Mouse (Mus musculus): ENCODE results near the gene St8sia1.

The St8sia1 gene

DNA sequence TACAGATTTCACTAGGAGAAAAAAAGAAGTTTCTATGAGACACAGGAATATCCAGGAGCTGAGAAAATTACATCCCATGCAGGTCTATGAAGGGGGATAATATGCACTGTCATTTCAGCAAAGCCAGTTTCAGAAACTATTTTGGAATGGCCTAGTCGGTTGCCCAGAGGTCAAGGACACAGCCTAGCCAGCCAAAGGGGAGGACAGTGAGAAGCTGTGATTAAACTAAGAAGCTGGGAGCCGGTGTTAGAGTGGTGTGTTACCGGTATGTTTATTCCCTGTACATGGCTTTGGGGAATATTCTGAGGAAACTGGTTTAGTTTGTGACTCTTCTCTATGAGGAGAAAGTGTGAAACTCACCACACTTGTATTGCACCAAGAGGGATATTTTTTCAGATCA, 68.9 kb downstream of the St8sia1 start:
- no peak for DNase-seq

DNA sequence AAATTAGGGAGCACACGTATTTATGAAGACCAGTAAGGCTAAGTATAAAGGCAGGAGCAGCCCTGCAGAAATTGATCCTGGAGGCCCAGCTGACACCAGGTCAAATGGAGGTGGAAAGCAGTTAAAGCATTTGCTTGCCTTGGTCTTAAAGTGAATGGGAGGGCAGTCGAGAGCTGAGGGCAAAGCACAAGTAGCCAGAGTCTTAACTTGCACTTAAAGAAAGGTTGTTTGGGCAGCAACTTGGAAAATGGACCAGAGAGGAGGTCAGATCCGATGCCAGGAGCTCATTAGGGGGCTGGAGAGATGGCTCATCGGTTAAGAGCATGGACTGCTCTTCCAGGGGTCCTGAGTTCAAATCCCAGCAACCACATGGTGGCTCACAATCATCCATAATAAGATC, 70.5 kb downstream of the St8sia1 start:
- no peak for DNase-seq

DNA sequence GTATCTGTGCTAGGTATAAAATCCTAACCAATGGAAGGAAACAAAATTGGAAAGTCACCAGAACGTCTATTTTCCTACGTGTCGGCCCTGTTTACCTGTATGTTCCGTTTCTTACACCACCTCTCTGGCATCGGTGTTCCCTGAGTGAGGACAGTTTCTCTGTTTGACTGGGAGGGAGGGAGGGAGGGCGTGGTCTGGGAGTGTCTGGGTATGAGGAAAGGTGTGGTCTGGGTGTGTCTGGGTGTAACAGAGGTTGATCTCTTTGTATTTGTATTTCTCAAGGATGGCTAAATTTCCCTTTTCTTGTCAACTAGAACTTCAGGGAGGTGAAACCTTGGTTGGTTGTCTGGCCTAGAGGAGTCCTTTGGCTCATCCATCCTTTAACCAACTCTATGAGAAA, 73.9 kb downstream of the St8sia1 start:
- DNase-seq: no peak

DNA sequence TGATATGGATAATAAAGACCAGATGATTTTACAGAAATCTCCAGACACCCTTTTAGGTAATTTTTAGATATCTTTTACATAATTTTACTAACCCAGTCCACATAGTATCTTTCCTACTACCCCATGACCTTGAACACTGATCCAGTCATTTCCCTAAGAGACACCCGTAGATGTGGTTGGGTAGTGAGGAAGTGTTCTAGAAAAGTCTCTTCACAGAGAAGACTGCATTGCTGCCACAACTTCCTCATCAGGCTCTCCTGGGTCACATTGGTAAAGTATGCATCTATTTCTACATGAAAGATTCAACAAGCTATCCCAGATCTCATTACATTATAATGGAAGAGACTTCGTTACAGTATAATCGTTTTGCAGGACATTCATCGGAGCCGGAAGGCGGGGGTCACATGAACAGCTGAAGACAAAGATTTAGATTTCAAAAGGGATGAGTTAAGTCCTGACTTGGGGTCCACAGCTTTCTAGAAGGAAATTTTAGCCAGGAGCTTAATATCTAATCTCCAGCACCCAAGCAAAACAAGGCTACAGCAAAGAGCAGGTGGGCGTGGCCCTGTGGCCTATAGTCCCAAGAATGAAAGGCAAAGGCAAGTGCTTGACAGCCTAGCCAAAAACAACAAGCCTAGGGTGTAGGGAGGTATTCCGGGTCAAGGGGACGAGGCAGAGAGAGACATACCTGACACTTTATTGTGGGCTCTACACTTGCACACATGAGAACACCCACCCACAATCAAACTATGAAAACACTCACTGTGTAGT, 75.1 kb downstream of the St8sia1 start:
- no peak for DNase-seq

DNA sequence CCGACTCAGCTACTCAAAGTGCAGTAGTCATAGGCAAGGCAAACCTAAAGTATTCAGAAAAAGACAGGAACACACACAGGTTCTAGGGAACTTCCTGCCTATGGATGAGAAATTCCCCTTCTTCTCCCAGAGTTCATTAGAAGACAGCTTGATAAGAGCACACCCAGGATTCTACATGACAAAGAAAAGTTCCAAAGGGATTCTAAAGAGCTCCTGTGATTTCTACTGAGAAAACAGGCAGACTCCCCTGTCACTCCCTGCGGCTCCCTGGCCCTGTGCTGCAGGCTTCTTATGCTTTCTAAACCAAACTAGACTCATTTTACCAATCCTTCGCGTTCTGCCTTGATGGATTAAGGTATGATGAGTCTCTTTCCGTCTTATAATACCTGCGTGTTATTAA, 75.9 kb downstream of the St8sia1 start:
- no peak for DNase-seq

DNA sequence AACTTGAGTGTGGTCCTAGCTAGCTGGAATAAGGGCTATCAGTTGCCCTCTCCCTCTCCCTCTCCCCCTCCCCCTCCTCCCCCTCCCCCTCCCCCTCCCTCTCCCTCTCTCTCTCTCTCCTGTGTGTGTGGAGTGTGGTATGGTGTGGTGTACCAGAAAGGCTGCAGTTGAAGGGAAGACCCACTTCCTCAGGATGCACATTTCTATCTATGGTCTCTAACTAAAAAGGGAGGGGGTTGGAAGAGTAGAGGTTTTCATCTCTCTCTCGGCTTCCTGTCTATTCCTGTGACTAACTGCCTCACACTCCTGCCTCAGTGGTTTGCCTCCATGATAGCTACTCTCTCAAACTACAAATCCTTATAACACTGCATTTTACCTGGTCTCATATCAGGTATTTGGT, 76.9 kb downstream of the St8sia1 start:
- no peak for DNase-seq

DNA sequence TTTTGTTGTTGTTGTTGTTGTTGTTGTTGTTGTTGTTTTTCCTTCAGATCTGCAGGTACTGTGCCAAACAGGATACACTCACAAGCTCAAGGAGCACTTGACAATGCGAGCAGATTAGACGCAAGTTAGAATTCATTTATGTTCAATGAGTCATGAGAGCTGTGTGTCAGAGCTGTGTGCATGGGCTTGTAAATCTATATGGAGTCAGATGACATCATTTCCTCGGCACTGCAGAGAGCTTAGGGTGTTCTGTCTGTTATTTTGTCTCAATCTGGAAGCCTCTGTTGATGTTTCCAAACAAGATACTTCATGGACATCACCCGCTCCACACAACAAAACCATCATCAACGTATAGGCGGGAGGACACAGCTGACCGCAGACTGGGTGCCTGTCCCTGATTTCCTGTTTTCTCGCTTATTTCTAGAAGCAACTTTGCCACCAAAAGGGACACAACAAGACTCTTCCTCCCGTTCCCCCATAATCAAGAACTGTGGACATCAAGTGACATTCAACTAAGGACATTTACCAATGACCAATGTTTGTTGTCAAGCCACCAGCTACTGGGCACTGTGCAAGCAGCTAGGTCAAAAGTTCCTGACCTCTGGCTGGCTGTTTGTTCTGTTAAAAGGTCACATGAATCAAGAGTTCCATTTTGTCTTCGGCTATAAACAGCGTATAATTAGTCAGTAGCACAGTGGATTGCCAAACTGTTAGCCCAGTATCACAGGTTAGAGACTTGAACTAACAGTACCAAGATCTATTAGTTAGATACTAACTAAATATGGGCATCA, 78.7 kb downstream of the St8sia1 start:
- DNase-seq: no peak

DNA sequence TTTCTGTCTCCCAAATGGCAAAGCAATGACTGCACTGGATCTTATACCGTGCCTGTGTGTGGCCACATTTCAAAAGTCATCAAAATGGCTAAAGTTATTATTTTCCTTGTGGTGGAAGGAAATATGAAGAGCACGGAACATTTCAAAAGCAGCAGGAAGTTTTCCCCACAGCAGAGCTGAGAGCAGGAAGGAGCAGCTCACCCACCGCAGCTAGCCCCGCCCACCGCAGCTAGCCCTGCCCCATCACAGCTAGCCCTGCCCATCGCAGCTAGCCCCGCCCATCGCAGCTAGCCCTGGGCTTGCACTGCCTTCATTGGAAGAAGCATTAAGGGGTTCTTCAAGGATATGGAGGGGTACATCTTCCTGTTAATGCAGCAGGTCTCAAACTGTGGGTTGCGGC, 80.1 kb downstream of the St8sia1 start:
- no peak for DNase-seq

DNA sequence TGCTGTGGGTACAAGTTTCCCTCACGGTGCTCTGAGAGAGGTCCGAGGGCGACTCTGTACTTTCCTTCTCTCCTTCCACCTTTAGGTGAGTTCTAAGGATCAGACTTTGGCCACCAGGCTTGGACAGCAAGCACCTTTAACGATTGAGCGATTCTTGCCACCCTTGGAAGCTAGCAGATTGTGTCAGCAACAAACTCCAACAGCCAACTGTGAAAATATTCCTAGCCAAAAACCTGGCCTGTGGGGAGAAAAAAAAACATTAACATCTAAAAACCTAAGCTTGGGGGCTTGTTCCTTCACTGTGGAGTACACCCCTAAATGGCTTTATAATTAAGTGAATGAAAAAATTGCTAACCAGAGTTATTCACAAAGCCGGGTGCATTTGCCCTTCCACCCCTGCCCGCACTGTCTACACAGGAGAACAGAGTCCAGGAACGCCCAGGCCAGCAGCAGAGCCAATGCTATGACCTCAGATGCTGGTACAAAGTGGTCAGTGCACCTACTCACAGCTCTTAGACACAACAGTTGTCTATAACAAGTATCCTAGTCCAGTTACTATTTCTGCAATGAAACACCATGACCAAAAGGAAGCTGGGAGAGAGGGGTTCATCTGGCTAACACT, 83.3 kb downstream of the St8sia1 start:
- DNase-seq: peak; percentile 39

DNA sequence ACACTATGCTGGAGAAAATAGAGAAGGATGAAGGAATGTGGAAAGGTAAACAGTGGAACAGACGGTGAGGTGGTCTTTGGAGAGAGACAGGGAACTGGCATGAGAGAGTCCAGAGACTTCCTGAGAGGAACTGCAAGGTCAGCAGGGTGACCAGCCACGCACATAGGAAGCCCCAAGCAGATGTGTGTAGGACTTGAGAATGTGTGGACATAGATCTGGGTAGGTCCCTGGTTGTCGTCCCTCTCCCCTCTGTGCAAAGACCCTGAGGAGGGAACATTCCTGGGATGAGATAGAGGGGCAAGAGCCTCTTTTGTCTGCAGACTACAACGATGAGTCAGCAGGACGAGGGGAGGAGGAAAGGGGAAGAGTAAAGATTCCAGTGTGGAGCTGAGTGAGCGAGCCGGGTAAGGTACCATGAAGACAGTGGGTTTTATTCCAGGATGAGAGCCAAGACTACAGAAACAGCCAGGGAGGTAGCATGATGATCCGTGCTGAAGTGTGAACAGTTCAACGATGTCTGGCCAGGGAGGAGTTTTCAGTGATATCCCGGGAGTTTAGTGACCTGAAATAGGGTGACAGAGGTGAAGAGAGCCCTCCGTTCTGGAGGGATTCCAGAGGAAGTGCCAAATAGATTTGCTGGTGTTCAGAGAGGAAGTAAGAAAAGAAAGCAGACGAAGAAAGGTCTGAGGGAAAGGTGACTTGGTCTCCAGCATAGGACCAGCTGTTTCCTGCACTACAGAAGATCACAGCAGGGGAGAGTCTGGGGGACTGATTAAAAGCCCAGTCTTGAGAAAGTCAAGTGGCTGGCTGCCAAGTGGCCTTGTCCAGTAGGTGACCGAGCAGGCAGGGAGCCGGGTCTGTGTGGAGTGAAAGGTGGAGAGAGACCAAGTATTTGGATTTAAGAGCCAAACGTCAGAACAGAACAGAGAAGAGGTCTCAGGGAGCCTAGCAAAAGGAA, 85.2 kb downstream of the St8sia1 start:
- peak; percentile 56 for DNase-seq

DNA sequence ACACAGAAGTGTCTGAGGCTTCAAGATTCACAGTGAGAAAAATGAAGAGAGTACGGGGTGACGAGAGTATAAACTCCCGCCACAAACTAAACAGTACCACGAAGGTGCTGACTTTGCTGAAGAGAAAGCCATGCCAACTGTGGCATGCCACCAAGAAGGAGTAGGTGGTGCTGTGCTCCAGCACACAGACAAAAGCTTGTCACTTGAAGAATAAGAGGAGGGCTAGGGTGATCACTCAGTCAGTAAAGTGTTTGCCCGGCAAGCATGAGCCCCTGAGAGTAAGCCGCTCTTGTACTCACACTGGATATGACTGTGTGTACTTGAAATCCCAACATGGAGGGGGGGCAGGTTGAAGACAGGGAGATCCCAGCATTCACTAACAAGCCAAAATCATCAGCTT, 87.0 kb downstream of the St8sia1 start:
- DNase-seq: no peak

DNA sequence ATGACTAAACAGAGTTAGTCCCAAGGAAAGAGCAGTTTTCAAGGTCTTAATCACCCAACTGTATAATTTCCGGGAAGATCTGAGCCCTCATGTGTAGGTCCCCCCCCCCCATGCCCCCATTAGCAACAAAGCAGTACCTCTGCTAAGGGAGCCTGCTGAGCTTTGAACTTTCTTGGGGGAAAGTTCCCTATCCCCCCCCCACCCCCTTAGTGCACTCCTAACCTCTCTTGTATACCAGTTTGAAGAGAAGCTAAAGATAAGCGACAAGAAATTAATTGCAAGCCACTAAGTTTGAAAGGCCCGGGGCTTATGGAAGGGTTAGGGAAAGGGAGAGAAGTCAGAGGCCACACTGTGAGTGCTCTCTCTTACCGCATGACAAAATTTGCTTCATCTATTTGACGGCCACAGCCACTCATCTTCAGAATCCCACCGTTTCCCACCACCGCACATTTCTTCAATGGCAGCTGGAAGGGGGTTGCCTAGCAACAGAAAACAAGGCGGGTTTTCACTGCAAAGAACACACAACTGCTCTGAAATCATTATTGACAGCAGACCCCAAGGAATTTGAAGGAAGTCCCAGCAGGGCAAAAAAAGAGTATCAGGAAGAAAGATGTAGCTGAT, 87.9 kb downstream of the St8sia1 start:
- no peak for DNase-seq

DNA sequence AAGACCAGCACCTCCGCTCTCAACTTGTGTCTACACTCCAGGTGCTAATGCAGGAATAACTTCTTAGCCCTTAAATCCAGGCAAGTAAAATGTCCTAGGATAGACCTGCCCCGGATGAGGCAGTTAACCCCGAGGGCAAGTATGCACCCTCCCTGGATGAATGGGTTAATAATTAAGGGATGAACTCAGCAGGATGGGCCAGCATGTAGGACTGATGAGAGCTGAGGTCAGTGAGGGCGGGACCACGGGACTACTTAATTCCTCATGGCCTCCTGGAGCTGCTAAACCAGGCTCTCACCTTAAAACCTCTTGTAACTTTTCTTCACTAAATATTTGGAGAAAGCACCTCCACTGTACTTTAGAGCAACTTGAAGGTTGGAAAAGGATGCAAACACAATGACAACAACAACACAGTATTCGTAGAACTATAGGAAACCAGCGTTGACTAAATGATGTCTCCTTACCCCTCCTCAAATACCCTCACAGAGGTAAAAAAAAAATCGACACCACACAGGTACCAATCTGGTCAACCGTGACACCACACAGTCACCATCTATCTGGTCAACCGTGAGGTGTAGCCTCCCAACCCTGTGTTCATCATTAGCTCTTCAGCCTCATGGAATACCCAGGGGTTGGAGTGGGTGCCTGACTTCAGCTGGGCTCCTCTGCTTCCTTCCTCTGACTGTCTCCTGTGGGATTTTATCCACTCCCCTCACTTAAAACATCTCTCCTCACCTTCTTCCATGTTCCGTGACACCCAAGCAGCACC, 90.3 kb downstream of the St8sia1 start:
- no peak for DNase-seq

DNA sequence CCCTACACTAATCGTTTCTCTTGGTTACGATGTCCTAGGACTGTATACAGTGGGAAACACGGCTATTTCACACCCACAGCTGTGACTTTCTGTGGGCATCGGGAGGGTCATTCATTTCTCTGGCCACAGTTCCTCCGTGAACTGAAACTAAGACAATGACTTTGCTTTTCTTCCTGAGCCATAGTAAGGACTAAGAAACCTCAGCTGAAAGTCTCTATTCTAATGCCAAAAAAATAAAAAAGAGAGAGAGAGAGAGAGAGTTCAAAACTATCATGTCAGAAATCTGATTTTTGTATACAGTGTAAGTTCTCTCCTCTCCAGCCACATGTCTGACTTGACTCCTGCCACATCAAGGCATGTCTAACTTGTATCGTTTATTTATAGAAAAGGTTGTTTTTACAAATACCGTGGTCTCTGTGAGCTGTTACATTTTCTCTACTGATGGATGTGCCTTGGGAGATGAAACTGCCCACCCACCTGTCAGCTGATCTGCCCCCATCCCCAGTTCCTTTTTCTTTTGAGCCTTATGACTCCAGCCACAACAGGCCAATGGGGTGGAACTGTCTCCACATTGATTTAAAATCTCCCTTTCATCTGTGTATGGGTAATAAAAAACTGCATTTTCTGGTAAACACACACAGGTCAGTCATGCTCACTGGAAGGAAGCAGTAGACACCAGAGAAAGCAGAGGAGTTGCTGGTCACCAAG, 94.4 kb downstream of the St8sia1 start:
- DNase-seq: no peak

DNA sequence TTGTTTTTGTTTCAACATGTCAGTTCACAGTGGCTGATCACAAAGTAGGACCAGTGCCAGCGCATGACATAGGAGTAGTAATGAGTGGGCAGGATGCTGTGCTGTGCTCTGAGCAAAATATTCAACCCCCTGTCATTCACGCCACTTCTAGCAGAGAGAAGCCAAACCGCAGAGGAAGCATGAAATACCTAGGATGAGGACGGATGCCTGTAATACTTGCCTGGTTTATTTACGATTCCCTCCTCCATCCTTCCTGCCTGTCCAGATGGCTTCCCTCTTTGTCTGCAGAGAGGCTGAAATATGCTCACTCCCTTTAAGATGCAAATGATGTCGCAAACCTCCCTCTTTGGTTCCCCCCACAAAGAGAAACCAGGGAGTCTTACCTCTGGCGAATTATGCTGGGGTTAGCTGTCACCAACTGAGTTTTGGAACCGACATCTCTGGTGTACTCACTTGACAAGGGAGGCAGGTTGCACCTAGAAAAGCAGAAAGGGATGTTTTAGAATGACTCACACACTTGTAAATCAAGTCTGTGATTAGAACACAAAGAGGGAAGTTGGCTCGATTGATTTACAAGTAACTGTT, 96.7 kb downstream of the St8sia1 start:
- peak; percentile 63 for DNase-seq

DNA sequence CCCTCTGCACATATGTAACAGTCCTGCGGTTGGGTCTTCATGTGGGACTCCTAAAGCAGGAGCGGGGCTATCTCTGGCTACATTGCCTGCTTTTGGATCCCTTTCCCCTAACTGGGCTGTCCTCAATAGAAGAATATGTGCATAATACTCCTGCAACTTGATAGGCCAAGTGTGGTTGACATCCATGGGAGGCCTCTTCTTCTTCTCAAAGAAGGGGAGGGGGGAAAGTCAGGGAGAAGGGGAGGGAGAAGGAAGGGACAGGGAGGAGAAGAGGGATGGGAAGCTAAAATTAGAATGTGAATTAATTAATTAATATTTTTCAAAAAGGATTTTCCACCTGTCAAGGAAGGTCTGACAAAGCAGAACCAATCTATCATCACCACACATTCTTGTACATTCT, 97.2 kb downstream of the St8sia1 start:
- no peak for DNase-seq

DNA sequence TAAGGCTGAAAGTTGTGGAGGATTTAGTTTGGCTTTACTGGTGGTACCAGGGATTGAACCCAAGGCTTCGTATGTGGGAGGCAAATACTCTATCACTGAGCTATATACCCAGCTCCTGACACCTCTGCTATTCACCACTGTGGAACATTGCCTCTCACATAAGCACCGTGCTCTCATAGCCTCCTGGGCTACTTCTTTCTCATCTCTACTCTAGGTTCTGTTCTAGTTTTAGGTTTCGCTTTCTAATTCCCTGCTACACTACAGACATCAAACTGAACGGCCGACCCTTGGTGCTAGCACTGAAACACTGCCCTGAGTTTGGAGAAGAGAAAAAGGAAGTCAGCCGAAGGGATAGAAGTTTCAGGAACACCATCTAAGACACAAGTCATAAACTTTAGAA, 99.1 kb downstream of the St8sia1 start:
- no peak for DNase-seq

DNA sequence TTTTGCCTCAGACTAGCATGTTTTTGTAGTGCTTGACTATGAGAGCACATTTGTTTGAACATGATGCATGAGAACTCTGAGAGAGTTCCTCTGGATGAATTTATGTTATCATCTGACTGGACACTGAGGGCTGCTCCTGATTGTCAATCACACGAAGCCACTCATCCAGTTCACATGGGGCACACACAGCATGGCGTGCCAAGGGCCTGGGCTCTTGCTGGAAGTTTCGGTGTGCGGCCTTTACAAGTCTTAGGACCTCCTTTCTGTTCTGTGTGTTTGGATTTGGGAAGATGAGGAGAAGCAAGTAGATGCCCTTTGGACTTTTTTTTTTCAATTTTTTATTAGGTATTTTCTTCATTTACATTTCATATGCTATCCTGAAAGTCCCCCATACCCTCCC, 100.4 kb downstream of the St8sia1 start:
- no peak for DNase-seq

DNA sequence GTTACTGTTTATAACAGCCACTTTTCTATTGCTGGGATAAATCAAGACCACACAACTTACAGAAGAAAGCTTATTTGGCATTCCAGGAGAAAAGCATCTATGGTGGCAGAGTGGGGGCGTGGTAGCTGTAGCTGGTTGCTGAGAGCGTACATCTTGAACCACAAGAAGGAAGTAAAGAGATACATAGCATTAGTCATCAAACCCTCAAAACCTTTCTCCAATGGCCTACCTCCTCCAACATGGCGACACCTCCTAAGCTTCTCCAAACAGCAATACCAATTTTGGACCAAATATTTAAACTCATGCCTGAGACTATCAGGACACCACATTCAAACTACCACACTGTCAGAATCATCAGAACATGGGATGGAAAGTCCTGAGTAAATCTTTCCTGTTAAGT, 102.0 kb downstream of the St8sia1 start:
- DNase-seq: no peak

DNA sequence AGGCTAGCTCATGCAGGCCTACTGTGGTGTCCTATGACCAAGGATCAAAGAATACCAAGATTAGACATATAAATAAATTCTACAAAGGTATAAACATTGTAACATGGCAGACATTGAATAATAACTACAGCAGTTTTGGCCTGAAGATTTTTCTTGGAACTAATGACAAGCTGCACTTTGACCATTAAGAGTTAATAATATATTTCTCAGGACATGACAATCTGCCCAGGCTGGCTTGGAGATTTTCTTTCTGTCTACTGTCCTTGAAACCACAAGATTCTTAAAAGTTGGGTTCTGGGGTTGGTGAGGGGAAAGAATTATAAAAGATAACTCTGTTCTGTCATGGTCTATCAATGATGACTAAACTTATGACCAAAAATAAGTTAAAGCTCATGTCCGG, 103.9 kb downstream of the St8sia1 start:
- no peak for DNase-seq

DNA sequence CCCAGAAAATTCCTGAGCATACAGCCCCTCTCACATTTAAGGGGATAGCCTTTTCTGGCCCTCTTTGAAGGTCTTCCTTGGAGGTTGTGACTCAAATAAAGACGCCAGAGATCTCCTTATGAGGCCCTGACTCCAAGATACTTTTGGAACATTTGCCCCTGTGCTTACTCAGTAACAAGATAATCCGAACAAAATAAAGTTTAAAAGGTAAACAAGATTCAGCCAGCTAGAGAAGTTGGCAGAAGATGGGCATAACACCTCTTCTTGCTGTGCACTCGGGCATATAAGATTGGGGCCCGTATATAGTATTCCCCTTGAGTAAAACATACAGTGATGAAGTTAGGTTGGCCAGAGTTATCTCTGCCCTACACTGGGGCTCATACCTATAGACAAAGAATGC, 104.3 kb downstream of the St8sia1 start:
- DNase-seq: no peak

All from cerebellum, adult 9-10 months (tissue).